Mouse (Mus musculus) forebrain, embryonic 10.5 days (tissue): ENCODE results near the gene Med10. TPM values are rescaled to one million over a fixed set of nuclear protein-coding genes. Genes with fewer than 3 reads are reported as not detected.

ENCODE experiments used
- DNase-seq: peaks from one replicate; pipeline ENCODE4 v3.0.0-alpha.2; 2017; ENCODE audit warnings: low spot score; ENCODE audit errors: extremely low spot score
- H3K27ac ChIP-seq: fragments of 300-500 bp; sonication (generic); 2 replicates; pipeline ENCODE4 v1.5.1; 2016; ENCODE audit warnings: mild to moderate bottlenecking
- H3K27me3 ChIP-seq: fragments of 300-500 bp; sonication (generic); 2 replicates; pipeline ENCODE4 v1.6.1; 2016; ENCODE audit warnings: mild to moderate bottlenecking; ENCODE audit not compliant: poor library complexity, severe bottlenecking
- H3K36me3 ChIP-seq: fragments of 300-500 bp; sonication (generic); replicated peaks from 2 replicates; pipeline ENCODE4 v1.6.1; 2016; ENCODE audit warnings: mild to moderate bottlenecking, moderate library complexity
- H3K4me1 ChIP-seq: fragments of 300-500 bp; sonication (generic); 2 replicates; pipeline ENCODE4 v1.6.1; 2016
- H3K4me3 ChIP-seq: fragments of 300-500 bp; sonication (generic); 2 replicates; pipeline ENCODE4 v1.5.1; 2016; ENCODE audit warnings: mild to moderate bottlenecking, moderate library complexity
- H3K9me3 ChIP-seq: fragments of 300-500 bp; sonication (generic); 2 replicates; pipeline ENCODE4 v1.6.1; 2016; ENCODE audit warnings: mild to moderate bottlenecking, moderate library complexity
- WGBS: fragments of 180-500 bp; shearing (Covaris S2); methylation state at CpG from one replicate; pipeline ENCODE4 v1.1.7; 2016; 5-methylcytosine and 5-hydroxymethylcytosine counted together
- polyA plus RNA-seq: library from polyadenylated mRNA; unstranded; fragments of >200 nt; fragmentation: Nextera tagmentation; extraction: Ambion mirVana; gene quantifications from 2 replicates; pipeline ENCODE4 v1.2.1, GENCODE M21; 2016

The Med10 gene
- polyA plus RNA-seq = 181 and 185 TPM in 2 replicates

DNA sequence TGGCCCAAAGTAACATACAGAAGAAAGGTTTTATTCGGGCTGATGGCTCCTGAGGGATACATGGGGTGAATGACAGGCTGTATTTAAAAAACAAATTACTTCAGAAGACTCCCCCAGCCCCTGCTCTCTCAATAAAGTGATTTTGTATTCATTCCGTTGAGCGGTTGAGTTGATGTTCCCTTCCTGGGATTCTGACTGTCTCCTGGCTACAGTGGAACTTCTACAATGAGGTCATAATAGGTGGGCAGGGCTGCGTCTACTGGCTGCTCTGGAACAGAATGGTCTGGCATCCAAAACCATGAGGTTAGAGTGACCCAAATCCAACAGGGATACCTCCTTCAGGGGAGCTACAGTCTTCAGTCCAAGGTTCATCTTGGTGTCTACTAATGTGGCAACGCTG, at the start of gene Med10:
Gene Med10, plus strand, starts transcription at position 301 of the 400 bp plus-strand sequence.
- DNase-seq = no peak
- H3K27ac ChIP-seq = no peak within 1 kb of the TSS
- no peaks in the 10 kb centered on the region for H3K36me3 ChIP-seq
- H3K27me3 ChIP-seq = no peaks in the 10 kb centered on the region
- no peaks in the 10 kb centered on the region for H3K9me3 ChIP-seq
- H3K4me3 ChIP-seq = no peak within 1 kb of the TSS
- no peaks in the 10 kb centered on the region for H3K4me1 ChIP-seq
- 85% methylated on average over 5 of the region's 5 CpGs for WGBS

DNA sequence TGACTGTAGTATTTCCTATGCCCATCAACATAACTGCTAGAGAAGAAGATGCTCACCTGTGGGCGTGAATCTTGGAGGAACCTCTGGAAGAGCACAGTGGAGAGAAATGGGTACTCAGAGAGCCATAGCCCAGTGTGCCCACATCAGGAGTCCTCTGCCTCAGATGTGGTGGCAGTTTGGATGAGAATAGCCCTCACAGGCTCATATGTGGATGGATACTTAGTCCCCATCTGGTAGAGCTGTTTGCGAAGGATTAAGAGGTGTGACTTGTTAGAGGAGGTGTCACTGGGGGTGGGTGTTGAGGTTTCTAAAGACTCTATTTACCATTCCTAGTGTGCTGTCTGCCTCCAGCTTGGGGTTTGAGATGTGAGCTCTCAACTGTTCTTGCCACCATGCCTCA, 49.3 kb upstream of the Med10 start:
- Histone ChIP-seq H3K4me1 (peaks cover 12% of the 10 kb centered on the region), H3K9me3 (no peaks in the 10 kb centered on the region), H3K36me3 (no peaks in the 10 kb centered on the region), H3K27ac (no peak overlapping the region), H3K27me3 (peaks cover 45% of the 10 kb centered on the region), H3K4me3 (no peak overlapping the region)
- 94% methylated on average over 2 of the region's 2 CpGs for WGBS
- no peak for DNase-seq

DNA sequence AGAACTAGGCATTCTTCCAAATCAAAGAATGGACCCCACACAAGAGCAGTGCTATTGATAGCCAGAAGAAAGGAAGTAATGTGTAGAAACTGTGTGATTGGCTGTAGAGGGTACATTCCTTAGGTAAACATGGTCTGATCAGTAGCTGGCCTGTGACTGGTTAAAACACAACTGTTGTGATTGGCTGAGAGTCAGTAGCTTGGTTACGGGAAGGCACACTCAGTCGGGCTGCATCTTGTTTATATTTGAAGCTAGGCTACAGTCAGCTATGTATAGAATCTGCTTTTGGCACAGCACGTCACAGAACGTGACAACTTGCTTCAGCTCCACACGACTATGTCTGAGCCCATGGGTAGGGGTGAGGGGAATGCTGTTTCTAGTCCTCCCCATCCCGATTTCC, 43.2 kb upstream of the Med10 start:
- Histone ChIP-seq H3K36me3 (no peaks in the 10 kb centered on the region), H3K4me3 (no peak overlapping the region), H3K27ac (no peak overlapping the region), H3K27me3 (no peaks in the 10 kb centered on the region), H3K9me3 (no peaks in the 10 kb centered on the region), H3K4me1 (no peaks in the 10 kb centered on the region)
- 82% methylated on average over 6 of the region's 6 CpGs for WGBS
- no peak for DNase-seq

DNA sequence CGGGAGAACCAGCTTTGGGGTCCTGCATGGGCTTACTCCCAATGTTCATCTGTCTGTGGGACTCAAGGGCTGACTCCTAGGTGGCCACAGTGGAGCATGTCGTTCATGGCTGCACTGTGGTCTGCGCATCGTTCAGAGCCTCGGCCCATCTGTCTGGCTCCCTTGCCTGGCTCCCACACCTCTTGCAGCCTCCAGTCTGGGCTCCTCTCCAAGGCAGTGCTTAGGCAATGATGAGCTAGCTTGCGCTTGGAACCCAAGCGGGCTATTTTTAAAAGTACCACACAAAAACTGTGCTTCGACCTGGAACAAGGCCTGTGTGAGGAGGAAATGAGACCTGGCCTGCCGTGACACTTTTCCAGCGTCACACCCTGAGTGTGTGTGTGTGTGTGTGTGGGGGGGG, 40.8 kb upstream of the Med10 start:
- WGBS = 91% methylated on average over 10 of the region's 10 CpGs
- DNase-seq = no peak
- Histone ChIP-seq H3K27me3 (no peaks in the 10 kb centered on the region), H3K4me1 (no peaks in the 10 kb centered on the region), H3K27ac (no peak overlapping the region), H3K36me3 (no peaks in the 10 kb centered on the region), H3K4me3 (no peak overlapping the region), H3K9me3 (no peaks in the 10 kb centered on the region)

DNA sequence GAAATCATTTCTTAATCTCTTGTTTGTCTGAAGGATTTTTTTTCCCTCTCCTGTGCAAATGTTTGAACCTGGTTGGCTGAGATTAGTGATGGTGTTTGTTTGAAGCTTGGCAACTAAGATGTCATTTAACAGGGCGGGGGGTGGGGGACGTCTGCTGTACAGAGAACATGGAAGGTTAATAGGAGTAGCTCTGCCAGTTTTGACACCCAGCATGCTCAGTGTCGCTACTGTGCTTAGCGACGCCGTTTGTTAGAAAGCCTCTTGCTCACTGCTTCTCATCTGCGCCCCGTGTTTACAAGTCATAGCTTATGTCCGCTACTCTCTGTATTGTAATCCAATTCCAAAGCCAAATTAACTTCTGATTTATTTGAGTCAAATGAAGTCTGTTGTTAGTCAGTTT, 37.5 kb upstream of the Med10 start:
- Histone ChIP-seq H3K9me3 (no peaks in the 10 kb centered on the region), H3K4me1 (no peaks in the 10 kb centered on the region), H3K27me3 (no peaks in the 10 kb centered on the region), H3K36me3 (no peaks in the 10 kb centered on the region), H3K4me3 (no peak overlapping the region), H3K27ac (no peak overlapping the region)
- no peak for DNase-seq
- WGBS = 91% methylated on average over 9 of the region's 9 CpGs

DNA sequence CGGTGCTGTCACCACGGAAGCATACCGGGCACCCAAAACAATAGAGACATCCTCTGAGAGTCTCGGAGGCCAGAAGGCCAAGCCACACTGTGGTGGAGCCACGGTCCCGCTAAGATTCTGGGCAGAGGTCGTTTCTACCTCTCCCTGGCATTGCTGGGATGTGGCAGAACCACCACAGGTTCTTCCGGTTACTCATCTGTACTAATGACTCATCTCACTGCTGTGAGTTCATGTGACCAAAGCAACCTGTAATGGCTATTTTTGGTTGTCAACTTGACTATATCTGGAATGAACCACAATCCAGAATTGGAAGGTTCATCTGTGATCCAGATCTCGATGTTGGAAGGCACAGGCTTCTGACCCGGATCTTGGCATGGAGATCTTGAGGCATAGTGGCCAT, 34.0 kb upstream of the Med10 start:
- WGBS = 91% methylated on average over 10 of the region's 10 CpGs
- no peaks in the 10 kb centered on the region for H3K27me3 ChIP-seq
- no peak for DNase-seq

DNA sequence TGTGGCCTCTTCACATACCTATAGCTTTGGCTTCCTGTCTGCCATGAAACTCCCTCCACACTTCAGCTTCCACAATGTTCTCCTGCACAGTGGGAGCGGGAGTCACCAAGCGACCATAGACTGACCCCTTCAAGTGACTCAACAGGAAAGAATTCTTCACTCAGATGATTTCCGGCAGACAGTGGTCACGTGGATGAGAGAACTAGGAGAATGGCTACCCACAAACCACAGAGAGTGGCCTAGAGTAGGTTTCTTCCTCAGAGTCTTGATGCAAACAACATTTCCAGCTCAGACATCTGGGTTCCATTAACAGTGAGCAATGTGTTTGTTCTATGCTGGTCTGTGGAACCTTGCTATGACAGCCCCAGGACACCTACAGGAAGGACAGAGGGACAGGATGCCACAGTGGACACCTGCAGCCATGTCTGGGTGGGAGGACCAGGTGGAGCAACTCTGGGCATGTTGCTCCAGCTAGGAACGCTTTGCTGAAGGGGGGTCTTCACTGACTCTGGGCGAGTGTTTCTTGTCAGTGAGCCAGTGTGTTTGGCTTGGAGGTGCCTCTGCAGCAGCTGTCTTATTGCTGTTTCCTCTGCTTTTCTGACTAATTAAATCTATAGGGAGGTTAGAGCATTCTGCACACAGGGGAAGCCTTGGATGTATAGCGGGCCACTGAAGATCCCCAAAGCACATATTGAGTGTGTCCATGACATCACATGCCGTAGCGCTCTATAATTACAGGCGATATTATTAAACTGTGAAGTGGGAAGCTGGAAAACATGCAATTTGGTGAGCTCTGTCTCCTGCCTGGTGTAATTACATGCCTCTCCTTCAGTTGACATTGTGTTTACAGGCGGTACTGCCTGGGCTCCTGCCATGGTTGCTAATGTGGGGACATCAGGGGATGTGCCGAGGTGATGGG, 31.4 kb upstream of the Med10 start:
- Histone ChIP-seq H3K27ac (no peak overlapping the region), H3K9me3 (no peaks in the 10 kb centered on the region), H3K4me3 (no peak overlapping the region), H3K4me1 (peaks cover 6% of the 10 kb centered on the region), H3K36me3 (no peaks in the 10 kb centered on the region), H3K27me3 (no peaks in the 10 kb centered on the region)
- DNase-seq = no peak
- 93% methylated on average over 12 of the region's 12 CpGs for WGBS

More for the DNA sequence above, 34.0 kb upstream of the Med10 start:
- Histone ChIP-seq H3K4me1 (no peaks in the 10 kb centered on the region), H3K27ac (no peak overlapping the region), H3K9me3 (no peaks in the 10 kb centered on the region), H3K4me3 (no peak overlapping the region), H3K36me3 (no peaks in the 10 kb centered on the region)

DNA sequence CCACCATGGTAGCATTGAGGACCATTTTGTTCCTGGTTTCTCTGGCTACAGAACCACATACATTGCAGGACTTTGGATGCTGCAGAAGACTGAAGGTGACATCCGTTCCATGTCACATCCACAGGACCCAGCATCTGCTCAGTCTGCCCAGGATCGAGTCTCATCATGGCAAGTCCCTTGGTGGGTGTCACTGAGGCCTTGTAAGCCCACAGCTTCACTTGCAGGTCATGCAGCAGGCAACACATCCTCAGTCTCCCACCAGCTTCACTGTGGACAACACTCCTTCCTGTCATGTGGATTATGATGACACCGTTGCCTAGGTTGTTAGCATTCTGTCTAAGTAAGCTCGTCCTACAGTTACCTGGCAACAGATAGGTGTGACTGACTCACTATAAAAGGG, 29.8 kb upstream of the Med10 start:
- WGBS = 86% methylated on average over 4 of the region's 4 CpGs
- Histone ChIP-seq H3K27ac (no peak overlapping the region), H3K27me3 (no peaks in the 10 kb centered on the region), H3K9me3 (no peaks in the 10 kb centered on the region), H3K36me3 (no peaks in the 10 kb centered on the region), H3K4me3 (no peak overlapping the region), H3K4me1 (peaks cover 10% of the 10 kb centered on the region)
- DNase-seq = no peak

DNA sequence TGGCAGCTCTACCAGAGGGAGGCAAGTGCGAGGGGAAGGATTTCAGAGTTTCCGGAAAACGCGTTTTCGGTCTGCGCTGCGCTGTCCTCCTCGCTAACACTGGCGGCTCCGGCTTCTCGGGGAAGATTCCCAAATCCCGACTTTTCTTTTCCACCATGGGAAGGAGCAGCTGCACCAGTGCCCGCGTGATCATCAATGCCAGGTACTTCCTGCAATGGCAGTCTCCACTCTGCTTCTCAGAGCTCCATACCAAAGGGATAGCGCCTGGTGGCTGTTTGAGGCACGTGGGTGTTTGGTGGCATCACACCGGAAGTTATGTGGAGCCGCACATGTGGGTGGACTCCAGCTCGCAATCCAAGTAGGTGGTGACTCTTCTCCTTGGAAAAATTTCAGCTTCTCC, 24.0 kb upstream of the Med10 start:
- Histone ChIP-seq H3K9me3 (no peaks in the 10 kb centered on the region), H3K36me3 (no peaks in the 10 kb centered on the region), H3K4me3 (no peak overlapping the region), H3K27ac (no peak overlapping the region), H3K27me3 (no peaks in the 10 kb centered on the region), H3K4me1 (peaks cover 10% of the 10 kb centered on the region)
- DNase-seq = no peak
- WGBS = 91% methylated on average over 19 of the region's 19 CpGs

DNA sequence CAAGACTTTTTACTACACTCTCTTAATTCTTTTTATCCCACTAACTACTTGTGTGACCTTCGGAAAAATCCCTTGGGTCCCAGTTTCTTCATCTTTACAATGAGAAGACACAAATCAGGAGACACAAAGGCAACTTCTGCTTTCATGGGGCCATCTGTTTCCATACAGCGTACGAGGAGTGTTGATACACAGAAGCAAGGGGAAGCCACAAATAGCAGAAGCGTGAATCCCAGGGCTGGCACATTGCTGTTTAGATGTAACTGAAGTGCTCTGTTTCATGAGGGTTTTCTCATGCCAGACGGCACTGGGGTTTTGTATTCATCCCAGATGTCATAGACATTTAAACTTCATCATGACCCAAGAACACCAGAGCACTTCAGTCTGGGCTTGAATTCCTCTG, 13.5 kb upstream of the Med10 start:
- H3K4me3 ChIP-seq = no peak overlapping the region
- no peaks in the 10 kb centered on the region for H3K9me3 ChIP-seq
- WGBS = 90% methylated on average over 5 of the region's 5 CpGs
- H3K36me3 ChIP-seq = no peaks in the 10 kb centered on the region
- no peak for DNase-seq
- 0 out of 2 replicates have a peak, but pooled peaks cover 3% of the 10 kb centered on the region for H3K4me1 ChIP-seq
- H3K27me3 ChIP-seq = no peaks in the 10 kb centered on the region
- H3K27ac ChIP-seq = no peak overlapping the region

DNA sequence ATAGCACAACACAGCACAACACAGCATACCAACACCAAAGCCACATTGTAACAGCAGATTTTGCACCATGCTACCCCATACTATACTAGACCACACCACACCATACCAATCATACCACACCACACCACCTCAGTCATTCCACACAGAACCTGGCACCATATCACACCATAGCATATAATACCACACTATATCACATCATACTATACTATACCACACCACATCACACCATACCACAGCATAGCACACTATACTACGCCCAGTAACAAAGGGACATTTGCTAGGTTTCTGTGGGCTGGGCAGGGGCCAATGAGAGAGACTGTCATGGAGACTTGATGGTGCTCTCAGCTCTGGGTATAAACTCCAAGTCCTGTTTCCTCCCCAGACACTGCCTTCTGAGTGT, 10.4 kb upstream of the Med10 start:
- Histone ChIP-seq H3K4me1 (0 out of 2 replicates have a peak, but pooled peaks cover 3% of the 10 kb centered on the region), H3K27me3 (no peaks in the 10 kb centered on the region), H3K4me3 (no peak overlapping the region), H3K9me3 (no peaks in the 10 kb centered on the region), H3K27ac (no peak overlapping the region), H3K36me3 (no peaks in the 10 kb centered on the region)
- 81% methylated on average over 1 of the region's 1 CpGs for WGBS
- DNase-seq = no peak

DNA sequence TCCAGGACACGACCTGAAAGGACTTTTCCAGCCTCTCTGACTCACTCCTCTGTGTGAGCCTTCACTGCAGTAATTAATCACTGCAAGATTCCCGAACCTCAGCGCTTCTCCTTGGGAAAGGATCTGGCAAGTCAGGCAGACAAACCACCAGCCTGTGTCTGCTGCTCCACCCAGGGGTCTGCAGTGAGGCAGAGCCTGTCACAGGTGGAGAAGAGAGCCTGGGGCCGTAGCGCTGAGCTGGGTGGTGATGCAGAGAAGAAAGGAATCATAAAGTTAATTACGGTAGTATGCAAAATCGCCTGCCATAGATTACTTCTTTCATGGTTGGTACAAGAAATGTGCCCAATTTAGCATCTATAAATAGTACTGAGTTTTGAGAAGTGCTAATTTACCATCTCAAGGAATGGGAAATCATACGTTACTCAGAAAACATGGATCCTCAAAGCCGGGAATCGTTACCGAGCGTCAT, 9.6 kb upstream of the Med10 start:
- Histone ChIP-seq H3K27ac (no peak overlapping the region), H3K36me3 (no peaks in the 10 kb centered on the region), H3K4me3 (no peak overlapping the region), H3K4me1 (0 out of 2 replicates have a peak, but pooled peaks cover 3% of the 10 kb centered on the region), H3K27me3 (no peaks in the 10 kb centered on the region), H3K9me3 (no peaks in the 10 kb centered on the region)
- 75% methylated on average over 12 of the region's 12 CpGs for WGBS
- no peak for DNase-seq

DNA sequence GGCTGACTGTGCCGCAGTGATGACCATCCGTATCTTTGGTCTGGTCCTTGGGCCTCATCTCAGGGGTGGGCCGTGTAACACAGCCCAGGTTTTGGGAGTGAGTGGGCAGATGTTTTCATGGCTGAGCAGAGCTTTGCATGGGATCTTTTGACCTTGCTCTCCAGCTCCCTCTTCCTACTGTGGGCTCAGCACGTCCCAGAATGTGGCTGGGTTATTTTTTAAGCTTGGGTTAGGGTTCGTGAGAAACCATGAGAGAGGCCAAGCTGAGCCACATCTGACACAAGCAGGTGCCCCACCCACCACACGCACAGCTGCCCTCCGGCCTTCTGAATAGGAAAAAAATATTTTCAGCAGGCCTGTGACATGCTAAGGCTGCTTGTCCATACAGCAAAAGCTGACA, 7.4 kb upstream of the Med10 start:
- Histone ChIP-seq H3K9me3 (no peaks in the 10 kb centered on the region), H3K36me3 (no peaks in the 10 kb centered on the region), H3K4me1 (0 out of 2 replicates have a peak, but pooled peaks cover 3% of the 10 kb centered on the region), H3K4me3 (no peak overlapping the region), H3K27me3 (no peaks in the 10 kb centered on the region), H3K27ac (no peak overlapping the region)
- DNase-seq = no peak
- WGBS = 74% methylated on average over 7 of the region's 7 CpGs
